Mouse (Mus musculus) ES-CJ7 (cell line): ENCODE measurements around the gene Cntrl.

Experiments used
- DNase-seq: peaks from one replicate; pipeline ENCODE4 v3.0.0; 2011; ENCODE audit warnings: low read depth, low spot score

The Cntrl gene

GRCm38 (mm10) chr2:35216701-35217100 lies 107.4 kb downstream of the Cntrl start:
- no peak for DNase-seq

DNA sequence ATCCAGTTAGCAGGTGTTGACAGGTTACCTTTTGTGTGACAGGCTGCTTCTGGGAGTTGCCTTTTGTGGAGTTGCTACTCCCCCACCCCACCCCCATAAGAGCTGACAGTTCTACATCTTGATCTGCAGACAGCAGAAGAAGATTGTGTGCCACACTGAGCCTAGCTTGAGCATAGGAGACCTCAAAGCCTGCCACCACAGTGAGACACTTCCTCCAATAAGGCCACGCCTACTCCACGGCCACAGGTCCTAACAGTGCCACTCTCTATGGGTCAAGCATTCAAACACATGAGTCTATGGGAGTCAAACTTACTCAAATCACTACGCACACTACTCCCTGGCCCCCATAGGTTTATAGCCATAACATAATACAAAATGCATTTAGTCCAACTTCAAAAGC lies 109.4 kb downstream of the Cntrl start:
- no peak for DNase-seq

- DNase-seq, result no peak
Measured at GRCm38 (mm10) chr2:35222822-35223391, 113.6 kb downstream of the Cntrl start.

DNA sequence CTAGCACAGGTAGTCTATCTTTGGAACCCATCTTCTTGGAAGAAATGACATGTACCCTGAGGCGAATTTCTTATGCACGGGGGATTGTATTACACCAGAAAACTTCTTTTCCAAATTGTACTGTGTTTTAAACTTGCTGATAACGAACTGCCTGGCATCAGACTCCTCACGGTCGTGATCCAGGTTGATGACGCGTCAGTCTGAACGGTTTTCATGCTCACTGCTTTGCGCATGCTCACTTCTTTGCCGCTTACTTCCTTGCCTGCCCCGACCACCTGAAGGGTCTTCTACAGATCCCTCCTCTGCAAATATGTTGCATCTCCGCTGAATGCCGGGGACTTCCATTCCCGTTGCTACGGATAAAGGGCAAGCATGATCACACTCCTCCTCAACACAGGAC lies 115.0 kb downstream of the Cntrl start:
- no peak for DNase-seq

- no peak for DNase-seq
Measured at GRCm38 (mm10) chr2:35228145-35228544, 118.9 kb downstream of the Cntrl start.
